Mouse (Mus musculus) bone marrow, adult 2 months (tissue): ENCODE measurements around the gene Pou6f1.

Experiments used
- CTCF ChIP-seq: fragments of 200-500 bp; IDR thresholded peaks from 2 replicates; pipeline ENCODE4 v1.5.1; 2011; ENCODE audit warnings: low read length, control low read depth; ENCODE audit not compliant: control insufficient read depth, insufficient read depth
- POLR2A ChIP-seq: fragments of 200-500 bp; IDR thresholded peaks from 2 replicates; pipeline ENCODE4 v1.6.1; 2011; ENCODE audit warnings: low read depth, mild to moderate bottlenecking, control low read depth, low read length, borderline replicate concordance; ENCODE audit not compliant: control insufficient read depth

DNA sequence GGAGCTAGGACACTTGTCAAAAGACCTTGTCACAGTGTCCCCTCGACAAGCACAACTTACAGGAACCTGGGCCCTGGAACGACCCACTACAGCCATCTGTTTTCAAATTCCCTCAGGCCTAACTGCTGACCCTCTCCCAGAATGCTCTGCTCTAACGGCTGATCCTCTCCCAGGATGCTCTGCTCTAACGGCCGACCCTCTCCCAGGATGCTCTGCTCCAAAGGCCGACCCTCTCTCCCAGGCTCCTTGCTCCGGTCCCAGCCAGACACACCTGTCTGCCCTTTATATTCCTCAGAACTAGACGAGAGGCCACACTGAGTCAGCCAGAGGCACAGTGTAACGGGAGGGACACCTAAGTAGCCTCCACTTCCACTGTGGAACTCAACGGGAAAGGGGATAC, 19.7 kb downstream of the Pou6f1 start:
- TF ChIP-seq POLR2A (no peak), CTCF (no peak)
